Mouse (Mus musculus) heart, adult 18-20 months (tissue): Measurements from ENCODE around the gene Gm5796. TPM values are rescaled to one million over a fixed set of nuclear protein-coding genes. Genes with fewer than 3 reads are reported as not detected.
"Not testable (repeated sequence)": the region's sequence is repeated elsewhere in the genome, so short reads cannot be mapped to it uniquely, and the experiment has no call there.

ENCODE experiments used
- DNase-seq, 2 experiments: peaks; one replicate each; pipeline ENCODE4 v3.0.0; 2021 to 2022; ENCODE audit warnings: mixed read lengths in 1 of 2
- long read RNA-seq, 2 experiments: library from polyadenylated mRNA; stranded (forward); transcript quantifications; one replicate each; pipeline ENCODE4 v2.0.0; 2021
- total RNA-seq, 2 experiments: library from RNA; stranded (reverse); gene quantifications; 2 replicates each; pipeline ENCODE4 v1.2.3; 2021

The Gm5796 gene
- total RNA-seq, result under 1 TPM; 0.28 to 0.30 TPM
- long read RNA-seq, experiment 1, result 0 reads
- long read RNA-seq, experiment 2, result 0 reads

DNA sequence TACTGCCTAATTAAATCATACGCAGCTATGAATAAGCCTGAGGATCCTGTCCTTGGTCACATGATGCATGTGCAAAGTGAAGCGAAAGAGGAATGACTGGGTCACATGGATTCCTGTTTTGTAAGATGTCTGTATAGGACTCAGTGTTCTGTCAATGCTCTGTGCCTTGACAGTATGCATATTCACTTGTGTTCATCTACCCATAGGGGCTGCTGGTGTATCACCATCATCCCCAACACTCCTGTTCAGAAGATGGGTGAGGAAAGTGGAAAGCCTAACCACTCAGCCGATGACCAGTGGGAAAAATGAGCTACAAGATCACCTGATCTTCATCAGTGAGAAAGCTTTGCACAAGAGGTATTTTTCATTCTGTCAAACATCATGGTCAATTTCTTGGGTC is at the start of gene Gm5796:
Gm5796 (plus strand) TSS at position 301 of the 400 bp plus-strand sequence.
- not testable (repeated sequence) for DNase-seq

DNA sequence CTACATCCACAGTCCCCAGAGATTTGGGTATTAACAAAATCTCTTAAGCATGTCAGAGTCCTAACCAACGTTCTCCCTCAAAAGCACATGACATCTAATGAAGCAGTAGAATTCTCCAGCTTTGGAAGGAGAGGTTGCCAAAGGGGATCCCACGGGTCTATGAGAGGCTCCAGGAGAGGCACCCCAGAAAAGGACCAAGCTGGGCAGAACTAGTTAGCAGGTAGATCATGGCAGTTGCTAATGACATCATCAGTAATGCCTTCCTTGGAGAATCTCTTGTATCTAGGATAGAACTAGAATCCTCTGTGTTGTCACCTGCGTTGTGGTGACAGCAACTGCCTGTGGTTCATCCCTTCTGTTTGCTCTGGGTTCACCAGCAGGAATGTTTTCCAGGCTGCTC is 25.6 kb upstream of the Gm5796 start, which contains the start of gene Gm3099:
Gm3099 (plus strand) TSS at position 301 of the 400 bp plus-strand sequence.
- DNase-seq, result not testable (repeated sequence)

DNA sequence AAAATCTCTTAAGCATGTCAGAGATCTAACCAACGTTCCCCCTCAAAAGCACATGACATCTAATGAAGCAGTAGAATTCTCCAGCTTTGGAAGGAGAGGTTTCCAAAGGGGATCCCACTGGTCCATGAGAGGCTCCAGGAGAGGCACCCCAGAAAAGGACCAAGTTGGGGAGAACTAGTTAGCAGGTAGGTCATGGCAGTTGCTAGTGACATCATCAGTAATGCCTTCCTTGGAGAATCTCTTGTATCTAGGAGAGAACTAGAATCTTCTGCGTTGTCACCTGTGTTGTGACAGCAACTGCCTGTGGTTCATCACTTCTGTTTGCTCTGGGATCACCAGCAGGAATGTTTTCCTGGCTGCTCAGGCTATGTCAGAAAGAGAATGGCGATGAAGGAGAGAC is 60.1 kb downstream of the Gm5796 start, which contains the start of gene Gm3115:
Gm3115 (plus strand) TSS at position 301 of the 400 bp plus-strand sequence.
- not testable (repeated sequence) for DNase-seq

Other genes starting within 250 kb of the Gm5796 start
- not detected for gene Gm3002, start 213.9 kb upstream of the Gm5796 start, total RNA-seq
- gene Gm3033, start 177.7 kb upstream of the Gm5796 start, total RNA-seq, result under 1 TPM in 1 of 2 experiments, not detected in 1; 0.17 TPM
- gene Gm2916, start 139.8 kb upstream of the Gm5796 start, total RNA-seq, result not detected
- gene Gm3029, start 92.2 kb upstream of the Gm5796 start, total RNA-seq, result not detected
- gene Gm3095, start 60.4 kb upstream of the Gm5796 start, total RNA-seq, result not detected
- gene Gm3099, start 25.5 kb upstream of the Gm5796 start, total RNA-seq, result not detected
- not detected for gene Gm3115, start 60.2 kb downstream of the Gm5796 start, total RNA-seq
- gene Gm8108, start 86.6 kb downstream of the Gm5796 start, total RNA-seq, result under 1 TPM in 1 of 2 experiments, not detected in 1; 0.62 TPM
- not detected for gene Gm3127, start 141.1 kb downstream of the Gm5796 start, total RNA-seq
- gene Gm2974, start 158.6 kb downstream of the Gm5796 start, total RNA-seq, result not detected
- not detected for gene Gm3138, start 225.7 kb downstream of the Gm5796 start, total RNA-seq